Mouse (Mus musculus) brain, embryonic 14.5 days (tissue): ENCODE measurements around the gene Fdx1.

ENCODE experiments used
- CTCF ChIP-seq: fragments of 200-500 bp; IDR thresholded peaks from 2 replicates; pipeline ENCODE4 v1.5.1; 2012; ENCODE audit warnings: inconsistent platforms, mild to moderate bottlenecking, moderate library complexity, borderline replicate concordance; ENCODE audit not compliant: insufficient read depth, insufficient read length; ENCODE audit errors: extremely low read depth
- POLR2A ChIP-seq: fragments of 200-500 bp; IDR thresholded peaks from 2 replicates; pipeline ENCODE4 v1.6.1; 2012; ENCODE audit warnings: mild to moderate bottlenecking, inconsistent platforms, borderline replicate concordance; ENCODE audit not compliant: poor library complexity, insufficient read depth, insufficient read length, severe bottlenecking; ENCODE audit errors: extremely low read depth

DNA sequence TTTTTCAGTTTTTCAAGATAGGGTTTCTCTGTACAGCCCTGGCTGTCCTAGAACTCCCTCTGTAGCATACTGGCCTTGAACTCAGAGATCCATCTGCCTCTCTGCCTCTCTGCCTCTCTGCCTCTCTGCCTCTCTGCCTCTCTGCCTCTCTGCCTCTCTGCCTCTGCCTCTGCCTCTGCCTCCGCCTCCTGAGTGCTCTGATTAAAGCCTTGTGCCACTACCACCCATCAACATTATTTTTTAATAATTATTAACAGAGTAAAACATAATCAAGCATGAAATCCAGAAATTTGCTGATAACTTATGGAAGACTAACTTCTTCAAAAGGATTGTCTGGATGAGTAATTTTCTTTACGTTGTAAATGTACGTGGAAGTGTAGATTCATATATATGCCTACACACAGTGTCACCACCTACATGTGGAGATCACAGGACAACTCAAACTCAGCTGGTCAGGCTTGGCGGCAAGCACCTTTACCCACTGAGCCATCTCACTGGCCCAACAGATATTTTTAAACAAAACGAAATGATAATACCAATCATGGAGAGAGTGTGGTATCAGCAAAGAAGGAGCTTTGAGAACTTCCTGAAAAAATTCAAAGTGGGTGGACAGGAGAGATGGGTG lies 31.4 kb upstream of the Fdx1 start:
- TF ChIP-seq POLR2A = no peak
- TF ChIP-seq CTCF = no peak
